Mouse (Mus musculus): ENCODE measurements at regions not wholly inside any gene's neighbourhood (a gene's known extent, or its start where the extent isn't known, plus 50 kb on each side); places are given as distances from the start of the nearest gene placed in this dataset.

DNA sequence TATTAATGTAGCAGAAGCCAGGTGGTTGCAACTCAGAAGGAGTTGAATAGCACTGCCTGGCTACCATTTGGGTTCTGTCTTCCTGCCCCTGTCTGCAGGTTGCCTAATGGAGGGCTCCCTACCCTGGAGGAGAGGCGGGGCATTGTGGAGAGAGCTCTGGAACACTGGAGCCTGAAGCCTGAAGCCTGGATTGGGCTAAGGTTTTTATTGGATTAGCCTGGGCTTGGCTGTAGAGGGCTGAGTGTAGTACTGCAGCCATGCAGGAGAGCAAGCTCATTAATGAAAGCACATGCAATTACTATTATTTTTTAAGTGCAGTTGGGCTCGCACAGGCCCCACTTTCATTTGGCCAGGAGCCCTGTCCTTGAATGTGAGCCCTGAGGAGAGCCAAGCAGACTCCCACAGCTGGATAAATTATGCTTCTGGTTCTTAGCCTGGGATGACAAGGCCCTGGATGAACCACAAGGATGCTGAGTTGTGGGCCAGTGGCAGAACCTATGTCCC lies 145.1 kb downstream of the Abhd5 start:
- Histone ChIP-seq H3K4me3 (ENCODE audit: insufficient read depth, low read depth, low read length) (no peak overlapping the region), H3K79me2 (ENCODE audit: control insufficient read depth, insufficient read depth, low read length) (no peaks in the 10 kb centered on the region), H3K36me3 (ENCODE audit: control insufficient read depth, insufficient read depth, low read length) (no peaks in the 10 kb centered on the region), H3K4me1 (ENCODE audit: control insufficient read depth, insufficient read depth, low read length) (no peaks in the 10 kb centered on the region), H3K27ac (replicated peaks; ENCODE audit: insufficient read depth, low read depth, low read length) (no peak overlapping the region), H3K9ac (ENCODE audit: low read depth, low read length) (no peak overlapping the region), H3K27me3 (ENCODE audit: control insufficient read depth, insufficient read depth, low read length) (no peaks in the 10 kb centered on the region)
- no peak for DNase-seq (ENCODE audit: extremely low read depth, low read depth, low spot score)
- no peak for TF ChIP-seq POLR2A (IDR thresholded peaks at IDR 0.05; ENCODE audit: extremely low read depth, insufficient read depth, low read length)
- no peak for TF ChIP-seq CTCF (IDR thresholded peaks at IDR 0.05; ENCODE audit: low read depth, low read length)
- WGBS = 91% methylated on average over 2 of the region's 2 CpGs

DNA sequence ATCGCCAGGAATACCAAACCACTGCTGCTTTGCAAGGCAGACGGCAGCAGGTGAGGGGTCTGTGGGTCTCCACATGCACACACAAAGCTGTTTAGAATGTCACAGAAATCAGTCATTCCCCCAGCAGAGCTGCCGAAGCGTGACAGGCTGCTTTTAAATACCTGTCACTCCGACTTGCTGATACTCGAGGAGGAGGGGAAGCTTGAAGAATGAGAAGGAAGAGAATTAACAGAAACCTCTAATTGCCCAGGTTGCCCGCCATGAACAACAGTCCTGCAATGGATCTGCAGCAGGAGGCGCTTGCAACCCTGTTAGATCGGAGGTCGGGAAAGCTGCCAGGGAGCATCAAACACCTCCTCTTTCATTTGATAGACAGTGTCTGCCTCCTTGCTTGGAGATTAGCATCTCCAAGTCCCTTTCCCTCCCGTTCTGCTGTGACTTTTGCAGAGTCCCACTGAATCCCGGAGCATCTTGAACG lies 150.5 kb downstream of the Abhd5 start:
- Histone ChIP-seq H3K4me3 (ENCODE audit: insufficient read depth, low read depth, low read length) (no peak overlapping the region), H3K27ac (replicated peaks; ENCODE audit: insufficient read depth, low read depth, low read length) (no peak overlapping the region), H3K9ac (ENCODE audit: low read depth, low read length) (no peak overlapping the region), H3K27me3 (ENCODE audit: control insufficient read depth, insufficient read depth, low read length) (no peaks in the 10 kb centered on the region), H3K4me1 (ENCODE audit: control insufficient read depth, insufficient read depth, low read length) (no peaks in the 10 kb centered on the region), H3K36me3 (ENCODE audit: control insufficient read depth, insufficient read depth, low read length) (no peaks in the 10 kb centered on the region), H3K79me2 (ENCODE audit: control insufficient read depth, insufficient read depth, low read length) (no peaks in the 10 kb centered on the region)
- no peak for TF ChIP-seq POLR2A (IDR thresholded peaks at IDR 0.05; ENCODE audit: extremely low read depth, insufficient read depth, low read length)
- no peak for TF ChIP-seq CTCF (IDR thresholded peaks at IDR 0.05; ENCODE audit: low read depth, low read length)
- WGBS = 56% methylated on average over 13 of the region's 13 CpGs
- no peak for DNase-seq (ENCODE audit: extremely low read depth, low read depth, low spot score)

GRCm38 (mm10) chr9:122521569-122521968 lies 170.2 kb downstream of the Abhd5 start:
- no peak for TF ChIP-seq CTCF (IDR thresholded peaks at IDR 0.05; ENCODE audit: low read depth, low read length)
- WGBS = 61% methylated on average over 5 of the region's 5 CpGs
- Histone ChIP-seq H3K27ac (replicated peaks; ENCODE audit: insufficient read depth, low read depth, low read length) (no peak overlapping the region), H3K4me1 (ENCODE audit: control insufficient read depth, insufficient read depth, low read length) (no peaks in the 10 kb centered on the region), H3K79me2 (ENCODE audit: control insufficient read depth, insufficient read depth, low read length) (no peaks in the 10 kb centered on the region), H3K9ac (ENCODE audit: low read depth, low read length) (no peak overlapping the region), H3K36me3 (ENCODE audit: control insufficient read depth, insufficient read depth, low read length) (no peaks in the 10 kb centered on the region), H3K27me3 (ENCODE audit: control insufficient read depth, insufficient read depth, low read length) (no peaks in the 10 kb centered on the region), H3K4me3 (ENCODE audit: insufficient read depth, low read depth, low read length) (no peak overlapping the region)
- no peak for DNase-seq (ENCODE audit: extremely low read depth, low read depth, low spot score)

DNA sequence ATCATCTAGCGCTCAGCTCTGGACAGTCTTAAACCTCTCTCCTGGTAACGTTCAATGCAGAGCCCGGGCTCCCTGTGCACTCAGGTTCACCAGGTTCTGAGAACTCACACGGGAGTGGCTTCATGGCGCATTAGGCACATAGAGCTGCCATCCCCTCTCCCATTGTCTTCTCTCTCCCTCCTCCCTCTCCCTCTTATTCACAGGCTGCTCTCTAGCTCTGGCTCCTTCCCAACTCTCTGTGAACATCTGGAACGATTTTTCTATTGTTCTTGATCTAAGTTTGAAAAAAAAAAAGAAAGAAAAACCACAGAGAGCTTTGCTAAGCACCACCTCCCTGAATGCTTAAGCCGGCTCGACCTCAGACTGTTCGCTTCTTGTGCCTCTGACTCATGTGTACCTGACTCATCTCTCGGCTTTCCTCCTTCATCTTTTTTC lies 174.2 kb downstream of the Abhd5 start:
- Histone ChIP-seq H3K27me3 (ENCODE audit: control insufficient read depth, insufficient read depth, low read length) (no peaks in the 10 kb centered on the region), H3K9ac (ENCODE audit: low read depth, low read length) (no peak overlapping the region), H3K79me2 (ENCODE audit: control insufficient read depth, insufficient read depth, low read length) (no peaks in the 10 kb centered on the region), H3K4me1 (ENCODE audit: control insufficient read depth, insufficient read depth, low read length) (no peaks in the 10 kb centered on the region), H3K36me3 (ENCODE audit: control insufficient read depth, insufficient read depth, low read length) (no peaks in the 10 kb centered on the region), H3K4me3 (ENCODE audit: insufficient read depth, low read depth, low read length) (no peak overlapping the region), H3K27ac (replicated peaks; ENCODE audit: insufficient read depth, low read depth, low read length) (no peak overlapping the region)
- no peak for TF ChIP-seq CTCF (IDR thresholded peaks at IDR 0.05; ENCODE audit: low read depth, low read length)
- no peak for TF ChIP-seq POLR2A (IDR thresholded peaks at IDR 0.05; ENCODE audit: extremely low read depth, insufficient read depth, low read length)
- no peak for DNase-seq (ENCODE audit: extremely low read depth, low read depth, low spot score)
- WGBS = 63% methylated on average over 10 of the region's 10 CpGs

DNA sequence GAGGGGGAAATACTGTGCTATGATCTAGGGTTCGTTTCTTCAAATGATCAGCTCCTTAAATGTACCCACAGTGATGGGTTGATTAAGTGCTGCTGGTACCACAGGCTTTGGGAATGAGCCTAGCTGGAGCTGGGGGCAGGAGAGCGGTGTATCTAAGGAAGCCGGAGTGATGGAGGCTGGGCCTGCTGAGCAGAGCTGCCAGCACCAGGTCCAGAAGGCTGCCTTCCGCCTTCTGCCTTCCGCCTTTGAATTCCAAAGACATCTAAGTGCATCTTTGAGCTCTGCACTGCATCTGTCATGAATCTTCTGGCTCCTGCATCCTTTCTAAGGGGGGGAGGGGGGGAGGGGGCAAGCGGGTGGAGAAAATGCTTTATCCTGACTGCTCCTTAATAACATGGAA lies 176.9 kb downstream of the Abhd5 start:
- TF ChIP-seq CTCF (IDR thresholded peaks at IDR 0.05; ENCODE audit: low read depth, low read length) = no peak
- TF ChIP-seq POLR2A (IDR thresholded peaks at IDR 0.05; ENCODE audit: extremely low read depth, insufficient read depth, low read length) = no peak
- Histone ChIP-seq H3K79me2 (ENCODE audit: control insufficient read depth, insufficient read depth, low read length) (no peaks in the 10 kb centered on the region), H3K27ac (replicated peaks; ENCODE audit: insufficient read depth, low read depth, low read length) (no peak overlapping the region), H3K4me1 (ENCODE audit: control insufficient read depth, insufficient read depth, low read length) (no peaks in the 10 kb centered on the region), H3K4me3 (ENCODE audit: insufficient read depth, low read depth, low read length) (no peak overlapping the region), H3K27me3 (ENCODE audit: control insufficient read depth, insufficient read depth, low read length) (no peaks in the 10 kb centered on the region), H3K36me3 (ENCODE audit: control insufficient read depth, insufficient read depth, low read length) (no peaks in the 10 kb centered on the region), H3K9ac (ENCODE audit: low read depth, low read length) (no peak overlapping the region)
- WGBS = 82% methylated on average over 6 of the region's 6 CpGs
- no peak for DNase-seq (ENCODE audit: extremely low read depth, low read depth, low spot score)

GRCm38 (mm10) chr9:122529721-122530120 lies 178.3 kb downstream of the Abhd5 start:
- H3K27me3 ChIP-seq (ENCODE audit: control insufficient read depth, insufficient read depth, low read length) = no peaks in the 10 kb centered on the region
- no peak overlapping the region for H3K27ac ChIP-seq (replicated peaks; ENCODE audit: insufficient read depth, low read depth, low read length)
- H3K9ac ChIP-seq (ENCODE audit: low read depth, low read length) = no peak overlapping the region
- no peaks in the 10 kb centered on the region for H3K36me3 ChIP-seq (ENCODE audit: control insufficient read depth, insufficient read depth, low read length)
- no peaks in the 10 kb centered on the region for H3K4me1 ChIP-seq (ENCODE audit: control insufficient read depth, insufficient read depth, low read length)
- no peak for TF ChIP-seq CTCF (IDR thresholded peaks at IDR 0.05; ENCODE audit: low read depth, low read length)
- no peaks in the 10 kb centered on the region for H3K79me2 ChIP-seq (ENCODE audit: control insufficient read depth, insufficient read depth, low read length)
- no peak overlapping the region for H3K4me3 ChIP-seq (ENCODE audit: insufficient read depth, low read depth, low read length)
- no peak for DNase-seq (ENCODE audit: extremely low read depth, low read depth, low spot score)

All from liver, adult 2 months (tissue).